Mouse (Mus musculus) naive thymus-derived CD4-positive, alpha-beta T cell, adult 5 months (primary cell): ENCODE data around the gene 1600015I10Rik. TPM values are rescaled to one million over a fixed set of nuclear protein-coding genes. Genes with fewer than 3 reads are reported as not detected.

ENCODE experiments used
- polyA plus RNA-seq: library from polyadenylated mRNA; unstranded; fragments of 100-300 nt; shearing (Covaris generic); gene quantifications from one replicate; pipeline ENCODE4 v1.2.1, GENCODE M21; 2017

The 1600015I10Rik gene
- not detected for polyA plus RNA-seq

DNA sequence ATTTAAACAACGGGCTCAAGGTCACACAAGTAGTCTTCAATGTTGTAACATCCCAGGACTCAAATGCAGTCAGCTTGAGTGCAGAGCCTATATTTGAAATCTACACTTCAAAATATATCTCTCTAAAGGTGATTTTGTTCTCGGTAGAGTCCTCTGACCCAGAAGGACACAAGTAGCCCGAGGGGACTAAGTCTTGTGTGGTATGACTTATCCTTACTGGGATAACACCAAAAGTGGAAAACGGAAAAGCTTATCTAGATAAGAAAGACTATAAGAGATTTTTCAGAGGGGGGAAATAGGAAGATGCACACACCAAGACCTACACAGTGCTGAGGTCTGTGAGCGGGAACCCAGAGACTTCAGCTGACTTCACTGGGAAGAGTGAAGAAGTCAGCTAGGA is at the start of gene 1600015I10Rik:
1600015I10Rik (plus strand) TSS at position 301 of the 400 bp plus-strand sequence.

DNA sequence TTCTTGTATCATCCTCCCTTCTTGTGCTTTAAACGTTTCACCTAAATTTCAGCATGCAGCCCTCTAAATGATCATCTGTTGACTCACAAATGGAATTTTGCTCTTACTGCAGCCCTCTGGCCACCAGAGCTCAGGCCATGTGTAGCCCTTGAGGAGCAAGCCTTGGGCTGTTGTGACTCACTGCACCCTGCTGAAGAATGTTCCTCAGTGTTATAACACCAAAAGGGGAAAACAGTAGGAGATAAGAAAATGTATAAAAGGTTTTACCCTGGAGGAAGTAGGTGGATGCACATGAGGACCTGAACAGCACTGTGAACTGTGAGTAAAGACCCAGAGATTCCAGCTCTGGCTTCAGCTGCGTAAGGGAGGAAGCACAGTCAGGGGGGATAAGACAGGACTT is 45.0 kb downstream of the 1600015I10Rik start, which contains the start of gene Doxl2:
Doxl2 (plus strand) TSS at position 301 of the 400 bp plus-strand sequence.

Other genes starting within 250 kb of the 1600015I10Rik start
- 1,217 TPM for gene Gimap4, start 245.3 kb upstream of the 1600015I10Rik start, polyA plus RNA-seq
- gene Gimap6, start 221.7 kb upstream of the 1600015I10Rik start, polyA plus RNA-seq: 2,591 TPM
- gene Gm28053, start 211.3 kb upstream of the 1600015I10Rik start, polyA plus RNA-seq: 7.0 TPM
- 152 TPM for gene Gimap7, start 211.3 kb upstream of the 1600015I10Rik start, polyA plus RNA-seq
- gene Gimap1, start 190.8 kb upstream of the 1600015I10Rik start, polyA plus RNA-seq: 555 TPM
- 182 TPM for gene Gimap5, start 183.7 kb upstream of the 1600015I10Rik start, polyA plus RNA-seq
- gene Gimap3, start 159.0 kb upstream of the 1600015I10Rik start, polyA plus RNA-seq: 1,890 TPM
- 0.77 TPM for gene Tmem176a, start 89.0 kb upstream of the 1600015I10Rik start, polyA plus RNA-seq
- gene Tmem176b, start 88.4 kb upstream of the 1600015I10Rik start, polyA plus RNA-seq: 3.1 TPM
- not detected for gene Aoc1, start 57.0 kb upstream of the 1600015I10Rik start, polyA plus RNA-seq
- not detected for gene Doxl2, start 45.1 kb downstream of the 1600015I10Rik start, polyA plus RNA-seq
- not detected for gene Svs1, start 57.0 kb downstream of the 1600015I10Rik start, polyA plus RNA-seq
- 2.9 TPM for gene Gpnmb, start 106.7 kb downstream of the 1600015I10Rik start, polyA plus RNA-seq
- 68.0 TPM for gene Malsu1, start 143.9 kb downstream of the 1600015I10Rik start, polyA plus RNA-seq